Mouse (Mus musculus) olfactory bulb, adult 2 months (tissue): ENCODE measurements around the gene Snx25. TPM values are rescaled to one million over a fixed set of nuclear protein-coding genes. Genes with fewer than 3 reads are reported as not detected.

Source experiments
- H3K27ac ChIP-seq: fragments of 200-500 bp; 2 replicates; pipeline ENCODE4 v1.5.1; 2012; ENCODE audit warnings: low read depth, low read length; ENCODE audit not compliant: insufficient read depth
- H3K4me1 ChIP-seq: fragments of 200-500 bp; 2 replicates; pipeline ENCODE4 v1.6.1; 2012; ENCODE audit warnings: low read length; ENCODE audit not compliant: control insufficient read depth, insufficient read depth
- H3K4me3 ChIP-seq: fragments of 200-500 bp; 2 replicates; pipeline ENCODE4 v1.5.1; 2012; ENCODE audit warnings: mild to moderate bottlenecking, low read depth, low read length, moderate library complexity; ENCODE audit not compliant: insufficient read depth
- CTCF ChIP-seq: fragments of 200-500 bp; IDR thresholded peaks from 2 replicates; pipeline ENCODE4 v1.5.1; 2012; ENCODE audit warnings: low read depth, mild to moderate bottlenecking, low read length, moderate library complexity; ENCODE audit not compliant: insufficient read depth
- POLR2A ChIP-seq: fragments of 200-500 bp; IDR thresholded peaks from 2 replicates; pipeline ENCODE4 v1.6.1; 2012; ENCODE audit warnings: mild to moderate bottlenecking, low read depth, low read length, moderate library complexity; ENCODE audit not compliant: insufficient read depth
- WGBS: fragments of 180-500 bp; shearing (Covaris S2); methylation state at CpG from one replicate; pipeline ENCODE4 v1.1.7; 2018; 5-methylcytosine and 5-hydroxymethylcytosine counted together
- polyA plus RNA-seq: library from polyadenylated mRNA; stranded (reverse); fragments of >200 nt; gene quantifications from 2 replicates; pipeline ENCODE4 v1.2.4, GENCODE M21; 2012; ENCODE audit warnings: low replicate concordance; ENCODE audit not compliant: missing spikeins, insufficient read depth, insufficient read length

Gene Snx25
- not detected in 2 replicates for polyA plus RNA-seq

- WGBS = 1% methylated on average over 97 of the region's 103 CpGs
- peak within 1 kb of the TSS; percentile 86 for H3K4me3 ChIP-seq
- no peaks in the 10 kb centered on the region for H3K4me1 ChIP-seq
- no peak for TF ChIP-seq CTCF
- peak; percentile 36; the same call in 1 of the 2 replicates for TF ChIP-seq POLR2A
- H3K27ac ChIP-seq = 0 out of 2 replicates have a peak within 1 kb of the TSS, but pooled peaks have one; percentile 40
Observed at GRCm38 (mm10) chr8:46152064-46153031, at the start of gene Snx25. Snx25 (minus strand) TSS chr8:46152159.

DNA sequence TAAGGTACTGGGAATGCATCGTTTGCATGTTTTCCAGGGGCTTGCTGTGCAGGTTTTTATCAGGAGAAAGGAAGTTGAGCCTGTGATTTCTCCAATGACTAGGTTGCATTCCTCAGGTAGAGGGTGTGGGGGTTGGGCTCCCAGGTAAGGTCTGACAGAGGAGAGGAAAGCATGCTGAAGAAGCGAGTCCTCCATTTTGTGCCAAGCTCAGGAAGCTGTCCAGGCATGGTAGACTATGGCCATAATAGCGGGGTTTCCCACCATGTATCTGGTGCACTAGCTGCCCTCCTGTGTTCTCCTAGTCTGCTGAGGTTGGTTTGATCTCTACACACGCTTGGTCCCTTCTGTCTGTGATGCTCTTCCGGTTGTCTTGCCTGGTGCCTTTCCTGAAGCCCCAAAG lies 45.7 kb upstream of the Snx25 start:
- H3K27ac ChIP-seq = no peak overlapping the region
- no peak overlapping the region for H3K4me3 ChIP-seq
- WGBS = 84% methylated on average over 5 of the region's 5 CpGs
- TF ChIP-seq POLR2A (no peak), CTCF (no peak)
- 0 out of 2 replicates have a peak, but pooled peaks cover 2% of the 10 kb centered on the region for H3K4me1 ChIP-seq

GRCm38 (mm10) chr8:46196877-46197276 lies 44.9 kb upstream of the Snx25 start:
- TF ChIP-seq POLR2A = no peak
- TF ChIP-seq CTCF = no peak
- Histone ChIP-seq H3K4me1 (0 out of 2 replicates have a peak, but pooled peaks cover 2% of the 10 kb centered on the region), H3K27ac (no peak overlapping the region), H3K4me3 (no peak overlapping the region)
- WGBS = 84% methylated on average over 3 of the region's 3 CpGs

DNA sequence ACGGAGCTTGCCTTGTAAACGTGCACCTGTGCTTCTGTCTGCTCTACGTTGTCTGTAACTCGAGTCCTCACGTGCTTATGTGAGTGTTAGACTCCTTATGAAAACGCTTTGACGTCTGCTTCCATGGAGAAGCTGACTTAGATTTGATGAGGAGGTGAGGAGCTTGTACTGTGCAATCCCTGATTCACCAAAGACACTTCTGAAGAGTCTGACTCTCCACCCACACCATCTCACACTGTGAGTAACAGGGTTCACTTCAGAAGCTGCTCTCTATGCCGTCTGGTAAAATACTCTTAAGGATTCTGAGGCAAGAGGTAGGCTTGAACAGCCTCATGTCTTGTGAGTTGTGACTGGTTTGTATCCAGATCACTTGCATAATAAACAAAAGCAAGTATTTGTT lies 41.1 kb upstream of the Snx25 start:
- TF ChIP-seq CTCF (no peak), POLR2A (no peak)
- H3K4me1 ChIP-seq = 0 out of 2 replicates have a peak, but pooled peaks cover 2% of the 10 kb centered on the region
- H3K4me3 ChIP-seq = no peak overlapping the region
- WGBS = 81% methylated on average over 8 of the region's 8 CpGs
- H3K27ac ChIP-seq = no peak overlapping the region

GRCm38 (mm10) chr8:46185361-46185760 lies 33.4 kb upstream of the Snx25 start:
- H3K4me1 ChIP-seq = no peaks in the 10 kb centered on the region
- TF ChIP-seq CTCF (no peak), POLR2A (no peak)
- WGBS = 5% methylated on average over 2 of the region's 2 CpGs
- H3K4me3 ChIP-seq = no peak overlapping the region
- no peak overlapping the region for H3K27ac ChIP-seq

DNA sequence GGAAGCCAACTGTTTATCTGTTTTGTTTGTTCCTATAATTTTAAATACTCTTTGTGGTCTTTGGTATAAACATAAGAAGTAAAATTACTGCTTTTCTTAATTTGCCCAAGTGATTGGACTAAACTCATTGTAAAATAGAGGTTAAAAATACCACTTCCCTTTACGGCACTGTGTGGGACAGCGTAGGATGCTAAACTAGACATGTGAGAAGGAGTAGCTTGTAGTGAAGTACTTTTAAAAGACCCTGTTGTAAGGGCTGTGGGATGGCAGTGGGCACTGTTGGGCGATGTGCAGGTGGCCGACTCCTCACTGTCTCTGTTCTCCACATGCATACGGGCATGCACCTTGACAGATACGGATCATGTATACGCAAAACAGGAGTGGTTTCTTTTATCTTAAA lies 28.2 kb upstream of the Snx25 start:
- WGBS = 66% methylated on average over 7 of the region's 7 CpGs
- Histone ChIP-seq H3K4me3 (no peak overlapping the region), H3K4me1 (peaks cover 3% of the 10 kb centered on the region; the same call in 1 of the 2 replicates), H3K27ac (no peak overlapping the region)
- TF ChIP-seq CTCF (no peak), POLR2A (no peak)

DNA sequence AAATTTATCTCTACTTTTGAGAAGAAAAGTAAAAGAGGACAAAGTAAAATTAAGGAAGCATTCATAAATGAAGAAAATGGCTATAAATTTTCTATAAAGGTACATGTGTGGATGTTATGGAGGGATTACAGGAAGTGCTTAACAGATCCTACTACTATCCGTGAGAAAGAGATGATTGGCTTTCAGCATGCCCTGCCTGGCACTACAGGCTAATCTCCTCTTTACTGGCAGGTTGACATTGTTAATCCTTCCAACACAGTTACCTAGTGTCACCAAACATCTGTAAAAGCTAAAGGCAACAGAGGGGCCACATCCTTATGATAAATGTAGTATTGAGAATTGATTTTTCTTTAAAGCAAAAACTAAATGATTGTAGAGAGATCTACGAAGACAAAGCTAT lies 21.7 kb upstream of the Snx25 start:
- 89% methylated on average over 2 of the region's 2 CpGs for WGBS
- H3K4me1 ChIP-seq = no peaks in the 10 kb centered on the region
- TF ChIP-seq CTCF = no peak
- TF ChIP-seq POLR2A = no peak

GRCm38 (mm10) chr8:46163870-46164190 lies 11.9 kb upstream of the Snx25 start:
- TF ChIP-seq CTCF (no peak), POLR2A (no peak)
- Histone ChIP-seq H3K4me1 (no peaks in the 10 kb centered on the region), H3K4me3 (peak overlapping the region; percentile 85), H3K27ac (peak overlapping the region; percentile 70; the same call in 1 of the 2 replicates)
- WGBS = under 1% methylated on average over 25 of the region's 25 CpGs

More for the DNA sequence above, 21.7 kb upstream of the Snx25 start:
- no peak overlapping the region for H3K27ac ChIP-seq
- no peak overlapping the region for H3K4me3 ChIP-seq
